Mouse (Mus musculus) thymus, adult 18-20 months (tissue): ENCODE data around the gene Dennd5a.
A peak's percentile ranks its signal among the peaks of the same experiment; 100 is the strongest.
"Not testable (repeated sequence)": the region's sequence is repeated elsewhere in the genome, so short reads cannot be mapped to it uniquely, and the experiment has no call there.

Experiments used
- DNase-seq, 2 experiments: peaks; one replicate each; pipeline ENCODE4 v3.0.0; 2022; ENCODE audit warnings: mixed read lengths in 2 of 2

The Dennd5a gene

GRCm38 (mm10) chr7:109959716-109960612 lies at the start of gene Dennd5a:
Dennd5a (minus strand) TSS chr7:109960470.
- peak; percentile 22 to 24 for DNase-seq

- no peak for DNase-seq
These were observed 48.8 kb upstream of the Dennd5a start for GRCm38 (mm10) chr7:110009084-110009483.

- DNase-seq = no peak
These were observed 48.2 kb upstream of the Dennd5a start for GRCm38 (mm10) chr7:110008513-110008912.

DNA sequence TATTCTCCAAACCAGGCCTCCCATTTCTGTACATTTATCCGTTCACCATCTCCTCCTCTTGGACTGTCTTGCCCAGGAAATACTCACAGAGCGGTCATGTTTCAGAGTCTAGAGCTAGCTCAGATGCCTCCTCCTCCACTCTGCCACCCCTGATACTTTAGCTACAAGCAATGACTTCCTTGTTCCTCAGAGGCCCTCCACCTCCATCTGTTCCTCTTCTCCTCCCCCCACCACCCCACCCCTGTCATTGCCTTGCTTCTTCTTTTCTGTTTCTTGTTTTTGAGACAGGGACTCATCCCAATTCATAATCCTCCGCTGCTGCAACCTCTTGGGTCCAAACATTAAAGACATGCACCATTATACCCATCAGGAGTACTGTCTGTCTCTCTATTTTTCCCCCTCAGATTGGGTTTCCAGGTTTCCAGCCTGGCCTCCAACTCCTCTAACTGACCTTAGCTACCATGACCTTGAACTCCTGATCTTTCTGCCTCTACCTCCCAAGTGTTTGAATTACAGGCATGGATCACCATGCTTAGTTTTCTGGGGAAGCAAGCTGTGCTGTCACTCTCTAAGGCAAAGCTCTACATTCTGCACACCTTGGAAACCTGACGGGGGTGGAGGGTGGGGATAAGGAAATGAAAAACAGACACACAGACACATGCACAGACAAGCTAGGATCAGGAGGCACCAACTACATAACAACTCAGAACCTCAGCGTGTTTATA lies 46.4 kb upstream of the Dennd5a start:
- no peak for DNase-seq

DNA sequence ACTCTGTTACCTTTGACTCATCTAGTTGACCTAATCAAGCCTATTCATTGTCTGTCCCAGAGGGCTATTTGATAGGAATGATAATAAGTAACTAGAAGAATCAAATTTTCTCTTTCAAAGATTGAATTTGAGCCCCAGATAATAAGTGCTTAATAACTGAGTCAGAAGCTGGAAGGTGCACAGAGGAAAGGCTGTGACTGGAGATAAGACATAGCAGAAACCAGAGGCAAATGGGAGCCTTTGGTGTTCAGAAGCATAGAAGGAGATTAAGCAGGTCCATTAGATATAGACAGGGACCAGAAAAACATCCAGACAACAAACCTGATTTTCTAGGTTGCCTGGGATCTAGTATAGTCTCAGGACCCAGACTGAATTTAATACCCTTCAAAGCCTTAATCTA lies 45.7 kb upstream of the Dennd5a start:
- DNase-seq = no peak

DNA sequence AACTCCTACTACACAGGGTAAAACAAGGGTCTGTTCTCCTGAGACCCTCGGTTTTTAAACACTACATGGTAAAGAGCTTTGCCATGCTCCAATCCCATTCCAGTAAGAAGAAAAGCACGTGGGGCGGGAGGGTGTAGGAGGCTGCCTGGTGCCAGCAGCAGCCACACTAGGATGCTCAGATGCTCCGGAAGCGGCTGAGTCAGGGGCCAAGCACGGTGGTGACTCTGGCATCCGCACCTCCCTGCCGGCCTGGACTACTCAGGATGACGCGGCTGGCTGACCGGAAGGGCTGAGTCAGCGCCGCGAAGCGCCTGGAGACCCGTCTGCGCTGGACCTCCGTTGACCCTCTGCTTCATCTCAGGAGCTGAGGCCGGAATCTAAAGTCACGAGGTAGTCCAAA lies 42.7 kb upstream of the Dennd5a start:
- no peak for DNase-seq

DNA sequence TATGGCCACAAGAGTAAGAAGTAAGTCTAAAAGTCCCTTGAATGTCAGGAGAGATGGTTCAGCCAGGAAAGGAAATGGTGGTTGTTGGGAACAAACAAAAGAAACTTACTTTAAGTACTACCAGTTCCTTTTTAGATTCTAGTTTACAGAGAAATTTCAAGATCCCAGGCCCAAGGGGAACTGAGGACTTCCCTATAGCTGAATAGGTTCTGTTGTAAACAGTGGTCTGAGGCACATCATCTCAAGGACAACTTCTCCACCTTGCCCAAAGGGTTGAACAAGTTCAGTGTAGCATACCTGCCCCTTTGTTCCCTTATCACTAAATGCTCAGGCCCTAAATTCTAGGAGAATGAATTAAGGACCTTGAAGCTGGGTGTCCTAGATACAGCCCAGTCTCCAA lies 41.8 kb upstream of the Dennd5a start:
- no peak for DNase-seq

- DNase-seq = no peak
These were observed 38.1 kb upstream of the Dennd5a start for GRCm38 (mm10) chr7:109998388-109998787.

- no peak for DNase-seq
These were observed 33.1 kb upstream of the Dennd5a start for GRCm38 (mm10) chr7:109993157-109993959.

GRCm38 (mm10) chr7:109991286-109991685 lies 31.0 kb upstream of the Dennd5a start:
- no peak for DNase-seq

- DNase-seq = peak in 1 of 2 experiments; percentile 19
These were observed 26.5 kb upstream of the Dennd5a start, which contains the start of gene Tmem41b for GRCm38 (mm10) chr7:109986775-109987174. Tmem41b (minus strand) TSS chr7:109986929.

- DNase-seq = peak; percentile 97 to 99
These were observed 25.9 kb upstream of the Dennd5a start for GRCm38 (mm10) chr7:109986133-109986669.

DNA sequence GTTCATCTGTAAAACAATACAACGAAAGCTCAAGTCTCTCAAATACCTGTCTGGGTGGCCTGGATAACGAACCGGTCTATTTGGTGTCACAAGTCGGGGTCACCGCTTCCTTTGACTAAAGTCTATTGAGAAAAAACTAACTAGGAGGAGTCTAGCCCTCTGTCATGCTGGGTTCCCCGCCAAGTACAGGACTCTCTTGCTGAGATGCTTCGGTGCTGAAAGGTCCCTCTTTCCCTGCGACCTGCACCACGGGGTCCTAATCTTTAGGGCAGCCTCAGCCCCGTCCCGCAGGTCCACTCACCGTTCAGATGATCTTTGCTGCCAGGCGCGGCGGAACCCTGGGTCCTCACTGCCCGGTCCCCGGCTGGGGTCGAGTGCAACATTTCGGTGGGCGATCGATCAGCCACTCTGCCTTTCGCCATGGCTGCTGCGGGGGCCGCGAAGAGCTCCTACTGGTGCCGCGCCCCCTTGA lies 25.4 kb upstream of the Dennd5a start:
- DNase-seq = peak in 1 of 2 experiments; percentile 10

- not testable (repeated sequence) for DNase-seq
These were observed 24.3 kb upstream of the Dennd5a start for GRCm38 (mm10) chr7:109984608-109985007.

- not testable (repeated sequence) for DNase-seq
These were observed 16.9 kb upstream of the Dennd5a start for GRCm38 (mm10) chr7:109977131-109977530.

- DNase-seq = no peak
These were observed 15.9 kb upstream of the Dennd5a start for GRCm38 (mm10) chr7:109975966-109976715.

DNA sequence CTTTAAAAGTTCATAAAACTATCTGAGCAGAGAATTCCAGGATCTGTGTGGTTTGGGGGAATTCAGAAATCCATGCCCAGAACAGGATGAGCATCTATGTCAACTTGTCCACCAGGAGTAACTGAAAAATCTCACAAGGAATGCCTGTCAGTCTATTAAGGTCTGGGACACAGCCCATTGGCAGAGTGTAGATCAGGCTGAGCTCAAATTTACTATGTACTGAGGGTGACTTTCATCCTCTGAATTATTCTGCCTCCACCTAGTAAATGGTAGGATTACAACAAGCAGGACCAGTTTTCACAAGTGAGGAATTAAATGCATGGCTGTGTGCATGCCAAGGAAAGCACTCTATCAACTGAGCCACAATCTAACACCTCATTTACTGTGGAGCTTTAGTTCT lies 9.3 kb upstream of the Dennd5a start:
- DNase-seq = no peak

- DNase-seq = no peak
These were observed 8.7 kb upstream of the Dennd5a start for GRCm38 (mm10) chr7:109968924-109969450.

GRCm38 (mm10) chr7:109967805-109968579 lies 7.7 kb upstream of the Dennd5a start:
- DNase-seq = no peak

- DNase-seq = no peak
These were observed 5.4 kb upstream of the Dennd5a start for GRCm38 (mm10) chr7:109965658-109966057.

GRCm38 (mm10) chr7:109963707-109964106 lies 3.4 kb upstream of the Dennd5a start:
- no peak for DNase-seq
